Mouse (Mus musculus) inflammation-experienced regulatory T-cells, adult 6 months (primary cell): ENCODE data around the gene Acap1. TPM values are rescaled to one million over a fixed set of nuclear protein-coding genes. Genes with fewer than 3 reads are reported as not detected.

Experiments
- ATAC-seq: one replicate; pipeline ENCODE4 v1.8.0; 2017
- polyA plus RNA-seq, 3 experiments: library from polyadenylated mRNA; unstranded; fragments of 100-300 nt; shearing (Covaris generic); gene quantifications; one replicate each; pipeline ENCODE4 v1.2.1; 2017

Acap1 gene
- polyA plus RNA-seq, 3 experiments from 2014 or later: 229 to 289 (median 266) TPM

DNA sequence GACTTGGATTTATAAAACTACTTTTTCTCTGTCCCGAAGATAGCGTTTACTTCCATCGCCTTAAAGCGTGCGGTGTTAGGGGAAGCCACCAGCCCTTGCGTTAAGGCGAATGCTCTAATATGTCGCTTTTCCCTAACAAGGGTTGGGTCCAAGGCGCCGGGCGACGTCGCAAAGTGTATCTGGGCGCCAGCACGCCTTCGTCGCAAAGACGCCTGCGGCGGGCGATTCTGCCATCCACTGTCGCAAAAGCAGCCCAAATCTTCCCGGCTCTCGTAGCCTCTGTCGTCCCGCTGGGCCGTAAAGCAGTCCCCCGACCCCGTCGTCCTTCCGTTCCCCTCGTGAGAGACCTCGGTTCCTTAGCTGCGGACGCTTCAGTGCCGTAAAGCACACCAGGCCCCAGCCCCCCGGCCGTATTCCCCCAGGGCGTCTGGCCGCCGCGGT, 6.1 kb upstream of the Acap1 start:
- peak; percentile 70 for ATAC-seq

DNA sequence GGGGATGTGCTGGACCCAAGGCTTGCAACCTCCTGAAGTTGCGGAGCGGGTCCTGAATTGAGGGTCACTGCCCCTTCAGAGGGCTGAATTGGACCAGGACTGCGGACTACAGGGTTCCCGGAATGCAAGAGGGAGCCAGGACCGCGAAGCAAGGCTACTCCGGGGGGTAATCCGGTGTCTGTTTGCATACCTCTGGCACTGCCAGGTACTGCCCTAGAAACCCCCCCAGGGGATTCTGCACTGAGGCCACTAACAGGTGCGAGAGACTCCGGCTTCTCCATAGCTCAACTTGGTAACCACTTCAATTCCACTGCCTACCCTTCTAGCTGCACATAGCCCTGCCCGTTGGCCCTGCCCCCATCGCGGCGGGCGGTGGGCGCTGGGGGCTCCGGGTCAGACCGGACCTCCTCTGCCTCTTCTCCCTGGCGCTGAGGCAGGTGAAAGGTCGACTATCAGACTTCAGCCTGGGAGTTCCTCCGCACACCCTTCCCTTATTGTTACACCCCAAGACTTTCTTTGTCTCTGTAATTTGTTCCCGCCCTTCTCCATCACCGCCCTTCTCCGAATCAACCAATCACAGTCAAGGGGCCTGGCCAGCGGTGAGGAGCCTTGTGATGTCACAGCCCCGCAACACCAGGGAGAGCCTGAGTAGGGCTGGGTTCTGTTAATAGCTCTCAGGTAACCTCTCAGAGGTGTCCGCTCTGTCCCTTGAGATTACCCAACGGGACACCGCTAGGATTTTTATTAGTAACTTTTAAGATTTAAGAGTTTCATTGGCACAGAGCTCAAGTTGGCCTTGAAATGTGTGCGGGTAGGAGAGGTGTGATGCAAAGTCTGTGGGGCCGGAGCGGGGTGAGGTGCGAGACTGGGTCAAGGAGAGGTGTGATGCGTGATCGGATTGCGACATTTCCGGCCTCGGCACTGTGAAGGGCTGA, 5.4 kb upstream of the Acap1 start, which contains the start of the genes 2810408A11Rik and Neurl4:
TSS of gene 2810408A11Rik (minus strand) at position 517 of the 935 bp plus-strand sequence.
TSS of gene Neurl4 (plus strand) at position 602 of the 935 bp plus-strand sequence.
- ATAC-seq: peak; percentile 94

DNA sequence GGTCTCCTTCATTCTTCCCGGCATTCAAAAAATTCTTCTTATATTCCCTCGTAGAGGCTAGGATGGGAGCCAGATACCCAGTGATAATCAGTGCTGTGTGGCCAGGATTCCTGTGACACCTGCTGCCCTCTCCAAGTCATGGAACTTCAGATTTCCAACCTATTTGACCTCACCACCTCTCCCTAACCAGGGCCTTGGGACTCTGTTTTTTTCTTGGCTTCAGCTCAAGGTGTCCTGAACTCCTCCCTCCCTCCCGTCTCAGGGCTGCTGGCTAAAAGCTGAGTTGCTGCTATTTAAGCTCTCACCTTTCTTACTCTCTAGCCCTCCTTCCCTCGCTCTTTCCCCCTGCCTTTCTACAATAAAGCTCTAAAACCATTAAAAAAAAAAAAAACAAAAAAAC, 4.5 kb upstream of the Acap1 start:
- ATAC-seq: no peak

DNA sequence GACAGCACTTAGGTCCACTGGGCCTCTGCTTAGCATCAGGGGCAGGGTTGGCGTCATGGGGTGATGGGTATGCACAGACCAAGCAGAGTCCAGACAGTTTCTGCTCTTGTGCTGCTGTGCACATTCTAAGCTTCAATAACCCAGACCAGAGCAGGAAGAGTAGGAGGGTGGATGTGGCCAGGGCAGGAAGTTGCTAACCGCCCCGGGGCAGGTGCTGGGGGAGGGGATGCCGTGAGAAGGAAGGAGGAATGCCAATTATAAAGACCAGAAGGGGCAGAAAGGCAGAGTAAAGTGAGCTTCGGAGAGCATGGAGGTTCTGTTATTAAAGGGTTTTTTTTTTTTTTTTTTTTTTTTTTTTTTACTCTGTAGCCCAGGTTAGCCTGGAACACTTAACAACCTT, 668 bp downstream of the Acap1 start:
- ATAC-seq: peak; percentile 92

DNA sequence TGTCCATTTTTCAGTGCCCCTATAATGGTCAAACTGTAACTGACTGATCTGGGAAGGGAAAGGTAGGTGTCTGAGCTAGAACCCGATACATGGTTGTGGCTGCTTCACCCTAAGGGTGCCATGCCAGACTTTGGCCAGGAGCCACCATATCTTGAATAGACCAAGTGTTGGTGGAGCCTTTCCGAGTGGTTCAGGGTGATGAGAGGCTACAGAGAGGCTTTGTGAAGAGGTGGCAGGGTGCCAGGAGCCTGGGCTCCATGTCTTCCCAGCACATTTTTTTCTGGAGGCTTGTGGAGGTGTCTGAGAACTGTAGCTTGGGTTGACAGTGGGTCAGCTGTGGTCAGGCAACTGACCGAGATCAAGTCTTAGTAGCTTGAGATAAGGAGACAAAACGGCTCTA, 3.9 kb downstream of the Acap1 start:
- ATAC-seq: no peak

DNA sequence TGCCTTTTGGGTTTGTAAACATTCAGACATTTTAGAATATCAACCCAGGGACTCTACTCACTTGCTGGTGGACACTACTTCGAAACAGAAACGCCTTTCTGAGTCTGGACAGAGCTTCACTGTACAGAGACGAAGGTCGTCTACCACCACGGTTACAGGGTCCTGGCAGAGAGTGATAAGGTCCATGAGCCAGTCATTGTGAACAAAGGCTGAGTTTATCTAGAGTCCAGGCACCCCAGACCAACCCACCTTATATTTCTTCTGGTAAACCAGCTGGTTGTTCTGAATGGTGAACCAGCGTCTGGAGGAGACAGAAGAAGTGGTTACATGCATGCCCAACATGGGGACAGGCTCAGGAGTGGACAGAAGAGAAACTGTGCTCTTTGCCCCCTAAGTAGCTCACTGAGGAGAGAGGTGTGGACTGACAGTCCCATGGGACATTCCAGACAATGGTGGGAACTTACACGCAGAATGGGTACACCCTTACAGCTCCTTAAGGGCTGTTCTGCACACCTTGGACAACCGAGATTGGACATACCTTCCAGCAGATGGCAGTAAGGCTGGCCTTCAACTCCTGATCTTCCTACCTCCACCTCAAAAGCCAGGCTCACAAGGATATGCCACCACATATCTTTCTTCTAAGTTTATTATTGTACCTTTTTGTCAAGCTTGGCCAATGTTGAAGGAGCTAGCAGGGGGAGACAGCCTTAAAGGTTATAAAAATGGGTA, 8.3 kb downstream of the Acap1 start:
- no peak for ATAC-seq

DNA sequence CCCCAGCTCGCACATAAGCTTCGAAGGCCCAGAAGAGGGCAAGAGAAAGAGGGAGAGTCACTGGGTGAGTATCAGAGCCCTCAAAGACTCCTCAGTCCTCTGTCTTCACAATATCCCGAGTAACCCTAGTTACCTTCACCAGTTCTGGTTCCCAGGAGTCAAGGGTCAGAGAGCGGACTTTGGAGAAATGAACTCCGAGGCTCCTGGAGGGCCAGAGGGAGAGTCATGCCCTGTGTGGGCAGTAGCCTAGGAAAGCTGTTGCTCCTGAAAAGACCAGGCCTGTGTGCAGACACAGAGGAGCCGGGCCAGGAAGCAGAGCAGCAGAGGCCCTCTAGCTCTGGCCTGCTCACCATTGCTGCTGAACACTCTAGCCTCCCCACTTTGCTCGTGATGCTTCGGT, 10.7 kb downstream of the Acap1 start:
- no peak for ATAC-seq

DNA sequence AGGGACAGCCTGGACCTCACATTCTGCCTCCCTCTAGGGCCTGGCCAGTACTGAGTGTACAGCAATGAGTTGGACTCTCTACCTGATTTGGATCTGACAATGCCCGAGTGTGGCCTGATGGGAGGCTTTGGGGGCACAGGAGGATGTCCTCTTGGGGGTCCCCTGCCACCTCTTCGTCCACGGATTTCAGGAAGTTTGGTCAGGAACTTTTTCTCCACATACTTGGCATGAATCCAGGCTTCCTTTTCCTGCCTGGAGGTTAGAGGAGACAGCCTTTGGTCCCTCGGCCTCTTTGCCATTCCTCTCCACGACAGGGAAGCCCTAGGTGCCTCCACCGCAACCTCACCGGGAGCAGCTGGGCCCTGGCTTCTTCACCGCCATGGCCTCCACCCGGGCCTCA, 11.1 kb downstream of the Acap1 start:
- no peak for ATAC-seq

DNA sequence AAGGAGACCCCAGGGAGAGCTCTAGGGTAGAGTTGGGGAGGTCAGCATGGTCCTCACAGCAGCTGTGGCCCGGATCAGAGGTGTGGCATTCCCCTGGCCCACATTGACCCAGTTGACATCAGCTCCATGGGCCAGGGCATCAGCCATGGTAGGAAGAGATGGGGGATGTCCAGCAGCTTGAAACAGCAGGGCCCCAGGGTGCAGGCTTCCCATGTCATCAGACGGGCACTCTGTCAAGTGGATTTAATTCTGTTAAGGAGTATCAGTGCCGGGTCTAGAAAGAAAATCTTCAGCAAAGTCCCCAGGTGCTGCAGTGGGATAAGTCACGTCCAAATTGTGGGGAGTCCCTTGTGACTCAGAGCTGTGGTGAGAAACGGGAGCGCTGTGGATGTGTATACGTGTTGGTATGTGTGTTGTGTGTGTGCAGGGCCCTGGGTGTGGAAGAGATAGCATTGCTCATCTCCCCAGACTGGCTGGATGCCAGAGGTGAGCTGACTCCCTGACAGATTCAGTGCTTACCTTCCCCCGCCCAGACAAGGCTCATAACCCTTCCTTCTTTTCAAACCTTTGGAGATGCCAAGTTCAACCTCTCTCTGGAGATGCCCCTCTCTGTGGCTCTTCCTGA, 11.7 kb downstream of the Acap1 start:
- no peak for ATAC-seq

DNA sequence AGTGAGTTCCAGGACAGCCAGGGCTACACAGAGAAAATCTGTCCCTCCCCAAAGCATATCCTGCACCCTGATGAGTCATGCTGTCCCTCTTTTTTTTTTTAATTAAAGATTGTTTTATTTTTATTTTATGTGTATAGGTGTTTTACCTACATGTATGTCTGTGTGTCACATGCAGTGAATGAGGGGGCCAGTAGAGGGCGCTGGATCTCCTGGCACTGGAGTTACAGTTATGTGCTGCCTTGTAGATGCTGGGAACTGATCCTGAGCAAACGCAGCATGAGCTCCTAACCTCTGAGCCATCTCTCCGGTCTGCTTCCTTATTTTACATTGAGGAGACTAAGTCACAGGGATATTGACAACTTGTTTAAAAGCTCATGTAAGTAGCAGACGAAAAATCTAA, 12.3 kb downstream of the Acap1 start:
- ATAC-seq: no peak

DNA sequence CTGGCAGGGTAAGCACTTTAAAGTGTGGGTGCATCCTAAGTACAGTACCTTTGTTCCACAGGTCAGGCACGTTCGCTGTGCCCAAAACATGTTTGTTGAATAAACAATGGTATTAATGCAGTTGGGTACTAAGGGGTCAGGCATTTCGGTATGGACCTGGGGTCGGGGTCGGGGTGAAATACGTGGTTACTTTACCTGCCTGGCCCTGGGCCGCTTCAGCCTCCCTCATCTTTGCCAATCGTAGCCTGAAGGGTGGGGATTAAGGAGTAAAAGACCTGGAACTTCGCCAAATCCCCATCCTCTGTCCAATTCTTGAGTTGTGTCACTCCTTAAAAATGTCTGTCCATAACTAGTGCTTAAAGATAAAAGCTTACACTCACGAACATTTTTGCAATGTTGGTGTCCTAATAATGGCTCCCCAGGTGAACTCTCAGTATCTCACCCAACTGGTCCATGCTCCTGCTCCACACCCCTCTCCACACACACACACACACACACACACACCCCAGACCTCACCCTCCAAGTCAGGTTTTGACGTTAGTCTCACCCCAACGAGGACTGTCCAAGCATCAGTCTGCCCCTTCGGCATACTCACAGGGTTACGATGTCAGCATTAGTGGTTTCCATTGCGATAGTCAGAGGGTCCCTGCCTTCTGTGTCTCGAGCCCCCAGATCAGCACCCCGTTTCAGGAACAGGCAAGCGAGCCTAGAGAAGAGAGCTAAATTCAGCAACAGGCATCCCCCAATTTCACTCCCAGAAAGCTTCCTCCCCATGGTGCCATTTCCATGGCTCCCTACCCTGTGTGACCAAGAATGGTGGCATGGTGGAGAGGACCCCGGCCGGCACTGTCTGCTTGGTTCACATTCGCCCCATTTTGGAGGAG, 13.3 kb downstream of the Acap1 start:
- no peak for ATAC-seq

DNA sequence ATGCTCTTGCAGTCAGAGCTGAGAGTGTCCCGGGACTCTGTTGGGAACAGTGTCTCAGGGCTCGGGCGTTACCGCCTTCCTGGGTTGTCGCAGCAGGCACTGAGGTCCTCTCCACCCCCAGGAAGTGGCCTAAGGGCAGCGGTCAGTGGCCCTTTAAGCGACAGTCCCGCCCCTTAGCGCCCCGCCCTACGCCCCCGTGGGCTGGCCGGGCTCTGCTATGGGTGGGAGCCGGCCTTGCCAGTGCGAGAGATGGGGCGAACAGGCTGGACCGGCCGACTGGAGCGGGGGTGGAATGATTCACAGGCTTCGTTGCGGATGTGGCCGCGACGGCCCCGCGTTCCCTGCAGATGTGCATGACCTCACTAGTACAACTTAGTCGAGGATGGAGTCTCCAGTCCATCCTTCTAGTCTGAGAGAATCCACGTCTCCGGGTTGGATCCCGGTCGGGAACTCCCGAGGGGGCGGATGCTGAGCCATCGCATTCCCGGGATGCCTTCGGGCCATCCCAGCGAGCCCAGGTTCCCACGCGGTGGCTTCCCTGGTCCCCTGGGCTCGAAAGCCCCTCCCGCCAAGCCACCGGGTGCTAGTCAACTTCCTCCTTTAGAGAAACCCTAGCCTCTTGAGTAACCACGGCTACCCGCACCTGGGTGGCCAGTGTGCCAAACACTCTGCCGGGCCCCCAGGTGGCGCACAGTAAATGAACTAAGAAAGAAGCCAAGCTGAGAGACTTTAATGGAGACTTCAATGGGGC, 14.3 kb downstream of the Acap1 start, which contains the start of gene Kctd11:
TSS of gene Kctd11 (minus strand) at position 554 of the 751 bp plus-strand sequence.
- peak; percentile 54 for ATAC-seq

DNA sequence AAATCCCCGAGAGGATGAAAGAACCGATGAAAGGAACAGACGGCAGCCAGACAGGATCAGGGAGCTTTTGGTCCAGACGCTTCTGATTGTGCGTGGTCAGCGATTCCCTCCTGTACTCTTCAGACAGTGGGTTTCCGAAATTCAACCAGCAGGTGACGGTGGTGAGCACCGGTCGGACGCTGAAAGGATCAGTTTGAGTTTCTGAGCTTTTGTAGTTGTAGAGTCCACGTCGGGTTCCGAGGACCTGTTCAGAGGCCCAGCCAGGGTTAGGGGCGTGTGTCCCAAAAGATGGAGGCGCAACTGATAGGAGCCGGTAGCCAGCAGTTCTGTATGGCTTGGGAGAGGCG, 14.9 kb downstream of the Acap1 start:
- peak; percentile 33 for ATAC-seq

DNA sequence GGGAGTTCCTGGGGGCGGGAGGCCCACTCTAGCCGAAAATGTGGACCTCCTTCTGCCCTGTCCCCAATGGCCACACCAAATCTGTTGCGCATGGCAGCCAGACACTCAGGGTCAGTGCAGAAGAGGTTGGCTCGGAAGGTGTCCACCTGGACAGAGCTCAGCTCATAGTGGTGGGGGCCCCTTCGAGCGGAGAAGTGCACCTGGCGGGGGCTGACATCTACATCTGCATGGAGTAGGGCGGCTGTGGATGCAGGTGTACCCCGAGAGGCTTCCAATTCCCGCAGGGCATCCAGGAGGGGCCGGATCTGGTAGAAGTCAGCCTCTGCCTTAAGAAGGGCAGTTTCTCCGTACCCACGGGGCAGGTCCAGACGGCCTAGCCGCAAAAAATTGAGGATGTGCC, 15.6 kb downstream of the Acap1 start:
- no peak for ATAC-seq

DNA sequence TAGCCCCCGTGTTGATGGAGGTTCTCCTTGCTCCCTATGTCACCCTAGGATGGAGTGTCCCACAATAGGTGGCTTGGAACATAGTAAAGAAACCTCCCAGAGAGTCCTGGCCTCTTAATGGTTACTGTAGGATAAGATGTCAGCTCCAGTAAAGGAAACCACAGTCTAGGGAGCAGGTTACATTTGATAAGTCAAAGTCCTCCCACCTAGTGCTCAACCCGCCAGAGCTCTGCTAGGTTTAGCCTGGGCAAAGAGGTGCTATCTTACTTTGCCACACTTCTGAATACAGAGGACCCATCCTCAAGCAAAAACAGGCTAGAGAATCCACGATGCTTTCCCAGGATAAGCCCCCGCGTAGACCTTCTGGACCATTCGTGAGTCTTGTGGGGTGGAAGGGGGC, 16.4 kb downstream of the Acap1 start:
- ATAC-seq: no peak

DNA sequence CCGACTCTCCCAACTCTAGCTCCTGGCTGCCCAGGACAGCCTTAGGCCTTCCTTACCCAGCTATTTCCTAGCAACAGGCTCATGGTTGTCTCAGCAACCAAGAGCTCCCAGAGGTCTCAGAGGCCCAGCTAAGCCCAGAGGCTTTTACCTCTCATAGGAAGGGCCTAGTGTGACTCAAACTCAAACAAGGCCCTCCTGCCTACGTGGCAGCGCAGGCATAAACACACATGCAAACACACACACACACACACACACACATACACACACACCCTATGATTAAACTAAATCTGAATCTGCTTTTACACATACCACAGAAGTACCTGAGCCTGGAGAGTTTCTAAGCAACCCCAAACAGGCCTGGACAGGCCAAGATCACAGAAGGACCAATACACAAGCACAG, 16.9 kb downstream of the Acap1 start:
- no peak for ATAC-seq

DNA sequence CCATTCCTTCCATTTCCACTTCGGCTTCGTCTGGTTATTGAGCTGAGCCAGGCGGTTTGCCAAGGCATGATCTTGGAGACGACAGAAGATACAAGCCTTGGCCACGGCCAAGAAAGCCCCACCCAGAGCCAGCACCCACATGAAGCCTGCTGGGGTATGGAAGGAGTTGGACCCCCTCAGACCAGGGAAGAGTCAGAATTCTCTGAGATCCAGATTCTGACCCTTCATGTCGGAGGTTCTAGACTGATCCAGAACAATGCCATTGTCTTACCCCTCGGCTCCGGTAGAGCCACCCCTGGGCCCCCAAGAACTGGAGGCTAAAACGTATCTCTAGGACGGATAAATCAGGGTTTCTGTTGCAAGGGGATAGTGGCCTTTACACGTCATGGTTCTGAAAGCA, 17.5 kb downstream of the Acap1 start, which contains the start of gene Tmem95:
TSS of gene Tmem95 (minus strand) at position 141 of the 400 bp plus-strand sequence.
- no peak for ATAC-seq

DNA sequence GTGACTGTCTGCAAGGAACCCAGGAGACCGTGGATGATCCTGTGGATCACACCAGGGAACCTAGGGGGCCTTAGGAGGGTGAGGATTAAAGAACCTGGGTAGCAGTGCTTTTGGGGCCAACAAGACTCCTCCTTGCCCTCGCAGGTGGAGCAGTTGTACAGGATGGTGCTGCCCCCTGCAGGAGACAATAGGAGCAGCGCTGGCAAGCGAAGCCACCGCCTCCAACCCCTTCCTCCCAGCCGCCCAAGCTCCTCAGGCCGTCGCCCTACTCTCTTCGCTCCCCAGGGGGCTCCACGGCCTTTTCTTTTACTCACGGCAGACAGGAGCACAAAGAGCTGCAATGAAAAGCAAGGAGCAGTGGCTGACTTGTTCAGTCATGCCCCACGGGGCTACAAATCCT, 18.5 kb downstream of the Acap1 start:
- peak; percentile 60 for ATAC-seq

DNA sequence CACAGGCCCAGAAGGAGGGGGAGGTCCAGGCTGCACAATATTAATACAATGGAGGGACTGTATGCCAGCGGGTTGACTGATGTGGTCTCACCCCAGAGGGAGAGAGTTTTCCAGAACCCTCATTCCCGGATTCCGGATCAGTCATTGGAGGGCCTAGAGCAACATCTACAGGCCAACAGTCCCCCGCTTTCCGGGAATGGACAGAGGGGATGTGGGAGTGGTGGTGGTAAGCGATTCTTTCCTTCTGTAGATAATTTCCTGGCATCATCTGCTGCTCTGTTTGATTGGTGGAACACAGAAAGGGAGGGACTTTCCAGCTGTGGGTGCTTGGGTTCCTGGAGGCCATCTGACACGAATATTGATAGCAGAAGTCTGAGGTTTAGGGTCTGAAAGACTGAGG, 19.2 kb downstream of the Acap1 start:
- ATAC-seq: peak; percentile 42

DNA sequence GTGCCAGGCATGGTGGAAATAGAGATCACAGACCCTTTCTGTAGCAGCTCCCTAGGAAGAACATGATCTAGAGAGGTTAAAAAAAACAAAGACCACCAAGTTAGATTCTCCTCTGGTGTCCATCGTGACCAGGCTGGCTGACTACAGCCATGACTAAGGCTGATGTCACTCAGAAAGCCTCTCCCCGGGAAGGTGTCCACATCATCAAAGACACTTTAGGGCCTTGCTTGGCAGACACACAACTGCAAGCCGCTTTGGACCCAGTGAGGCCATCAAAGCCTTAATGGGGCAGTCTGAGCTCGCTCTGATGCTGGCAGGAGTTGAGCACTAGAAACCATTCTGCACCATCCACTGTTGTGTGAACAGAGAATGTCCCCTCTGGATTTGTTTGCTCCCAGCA, 22.9 kb downstream of the Acap1 start:
- no peak for ATAC-seq

DNA sequence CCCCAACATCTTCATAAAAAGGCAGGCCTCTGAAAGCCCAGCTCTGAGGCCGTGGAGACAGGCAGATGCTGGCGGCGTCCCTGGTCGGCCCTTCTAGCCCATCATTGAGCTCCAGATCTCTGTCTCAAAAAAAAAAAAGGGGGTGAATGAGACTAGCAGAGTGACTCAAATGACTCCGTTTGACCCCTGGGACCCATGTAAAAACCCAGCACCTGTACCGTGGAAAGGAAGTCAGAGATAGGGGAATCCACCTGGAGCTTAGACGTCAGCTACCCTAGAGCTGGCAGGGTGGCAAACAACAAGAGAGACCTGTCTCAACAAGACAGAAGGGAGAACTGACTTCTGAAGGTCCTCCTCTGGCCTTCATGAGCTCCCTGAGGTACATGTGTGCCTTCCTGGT, 23.5 kb downstream of the Acap1 start:
- ATAC-seq: no peak
